Mouse (Mus musculus): ENCODE data around the gene Lcp2. TPM values are rescaled to one million over a fixed set of nuclear protein-coding genes. Genes with fewer than 3 reads are reported as not detected.

Gene Lcp2
- polyA plus RNA-seq, 1 experiment = 0.42 TPM

- no peaks in the 10 kb centered on the region for H3K4me1 ChIP-seq (ENCODE audit: control insufficient read depth, insufficient read depth, low read length)
- TF ChIP-seq CTCF (IDR thresholded peaks at IDR 0.05; ENCODE audit: borderline replicate concordance, insufficient read depth, low read length) (no peak), POLR2A (IDR thresholded peaks at IDR 0.05; ENCODE audit: low read depth, low read length) (no peak)
- H3K4me3 ChIP-seq (ENCODE audit: insufficient read depth, low read length) = no peak overlapping the region
- no peak overlapping the region for H3K27ac ChIP-seq (ENCODE audit: insufficient read depth, low read length)
Observed at GRCm38 (mm10) chr11:34040061-34040460, 6.7 kb upstream of the Lcp2 start.

- no peak overlapping the region for H3K4me3 ChIP-seq (ENCODE audit: insufficient read depth, low read length)
- TF ChIP-seq CTCF (IDR thresholded peaks at IDR 0.05; ENCODE audit: borderline replicate concordance, insufficient read depth, low read length) = no peak
- no peak for TF ChIP-seq POLR2A (IDR thresholded peaks at IDR 0.05; ENCODE audit: low read depth, low read length)
- no peaks in the 10 kb centered on the region for H3K4me1 ChIP-seq (ENCODE audit: control insufficient read depth, insufficient read depth, low read length)
- H3K27ac ChIP-seq (ENCODE audit: insufficient read depth, low read length) = no peak overlapping the region
Observed at GRCm38 (mm10) chr11:34042808-34043207, 3.9 kb upstream of the Lcp2 start.

- Histone ChIP-seq H3K27ac (ENCODE audit: insufficient read depth, low read length) (no peak overlapping the region), H3K4me3 (ENCODE audit: insufficient read depth, low read length) (no peak overlapping the region), H3K4me1 (ENCODE audit: control insufficient read depth, insufficient read depth, low read length) (no peaks in the 10 kb centered on the region)
- no peak for TF ChIP-seq POLR2A (IDR thresholded peaks at IDR 0.05; ENCODE audit: low read depth, low read length)
- TF ChIP-seq CTCF (IDR thresholded peaks at IDR 0.05; ENCODE audit: borderline replicate concordance, insufficient read depth, low read length) = no peak
Observed at GRCm38 (mm10) chr11:34047542-34047937, 820 bp downstream of the Lcp2 start.

- no peak for TF ChIP-seq POLR2A (IDR thresholded peaks at IDR 0.05; ENCODE audit: low read depth, low read length)
- TF ChIP-seq CTCF (IDR thresholded peaks at IDR 0.05; ENCODE audit: borderline replicate concordance, insufficient read depth, low read length) = no peak
- Histone ChIP-seq H3K4me1 (ENCODE audit: control insufficient read depth, insufficient read depth, low read length) (no peaks in the 10 kb centered on the region), H3K4me3 (ENCODE audit: insufficient read depth, low read length) (no peak overlapping the region), H3K27ac (ENCODE audit: insufficient read depth, low read length) (no peak overlapping the region)
Observed at GRCm38 (mm10) chr11:34048375-34049124, 1.8 kb downstream of the Lcp2 start.

- no peak overlapping the region for H3K4me3 ChIP-seq (ENCODE audit: insufficient read depth, low read length)
- no peak for TF ChIP-seq CTCF (IDR thresholded peaks at IDR 0.05; ENCODE audit: borderline replicate concordance, insufficient read depth, low read length)
- no peak for TF ChIP-seq POLR2A (IDR thresholded peaks at IDR 0.05; ENCODE audit: low read depth, low read length)
- no peak overlapping the region for H3K27ac ChIP-seq (ENCODE audit: insufficient read depth, low read length)
- H3K4me1 ChIP-seq (ENCODE audit: control insufficient read depth, insufficient read depth, low read length) = no peaks in the 10 kb centered on the region
Observed at GRCm38 (mm10) chr11:34049125-34049379, 2.3 kb downstream of the Lcp2 start.

- no peak for TF ChIP-seq POLR2A (IDR thresholded peaks at IDR 0.05; ENCODE audit: low read depth, low read length)
- no peak for TF ChIP-seq CTCF (IDR thresholded peaks at IDR 0.05; ENCODE audit: borderline replicate concordance, insufficient read depth, low read length)
- H3K4me3 ChIP-seq (ENCODE audit: insufficient read depth, low read length) = no peak overlapping the region
Observed at GRCm38 (mm10) chr11:34050063-34050462, 3.3 kb downstream of the Lcp2 start.

GRCm38 (mm10) chr11:34050643-34051042, 3.9 kb downstream of the Lcp2 start:
- H3K4me3 ChIP-seq (ENCODE audit: insufficient read depth, low read length) = no peak overlapping the region
- no peaks in the 10 kb centered on the region for H3K4me1 ChIP-seq (ENCODE audit: control insufficient read depth, insufficient read depth, low read length)
- no peak overlapping the region for H3K27ac ChIP-seq (ENCODE audit: insufficient read depth, low read length)
- TF ChIP-seq POLR2A (IDR thresholded peaks at IDR 0.05; ENCODE audit: low read depth, low read length) (no peak), CTCF (IDR thresholded peaks at IDR 0.05; ENCODE audit: borderline replicate concordance, insufficient read depth, low read length) (no peak)

More at GRCm38 (mm10) chr11:34050063-34050462, 3.3 kb downstream of the Lcp2 start:
- Histone ChIP-seq H3K27ac (ENCODE audit: insufficient read depth, low read length) (no peak overlapping the region), H3K4me1 (ENCODE audit: control insufficient read depth, insufficient read depth, low read length) (no peaks in the 10 kb centered on the region)

GRCm38 (mm10) chr11:34053031-34053818, 6.5 kb downstream of the Lcp2 start:
- Histone ChIP-seq H3K4me1 (ENCODE audit: control insufficient read depth, insufficient read depth, low read length) (no peaks in the 10 kb centered on the region), H3K27ac (ENCODE audit: insufficient read depth, low read length) (no peak overlapping the region), H3K4me3 (ENCODE audit: insufficient read depth, low read length) (no peak overlapping the region)
- TF ChIP-seq CTCF (IDR thresholded peaks at IDR 0.05; ENCODE audit: borderline replicate concordance, insufficient read depth, low read length) (no peak), POLR2A (IDR thresholded peaks at IDR 0.05; ENCODE audit: low read depth, low read length) (no peak)

GRCm38 (mm10) chr11:34054031-34054727, 7.5 kb downstream of the Lcp2 start:
- Histone ChIP-seq H3K4me1 (ENCODE audit: control insufficient read depth, insufficient read depth, low read length) (no peaks in the 10 kb centered on the region), H3K4me3 (ENCODE audit: insufficient read depth, low read length) (no peak overlapping the region), H3K27ac (ENCODE audit: insufficient read depth, low read length) (no peak overlapping the region)
- no peak for TF ChIP-seq POLR2A (IDR thresholded peaks at IDR 0.05; ENCODE audit: low read depth, low read length)
- no peak for TF ChIP-seq CTCF (IDR thresholded peaks at IDR 0.05; ENCODE audit: borderline replicate concordance, insufficient read depth, low read length)

GRCm38 (mm10) chr11:34056715-34057114, 10.0 kb downstream of the Lcp2 start:
- Histone ChIP-seq H3K27ac (ENCODE audit: insufficient read depth, low read length) (no peak overlapping the region), H3K4me1 (ENCODE audit: control insufficient read depth, insufficient read depth, low read length) (no peaks in the 10 kb centered on the region), H3K4me3 (ENCODE audit: insufficient read depth, low read length) (no peak overlapping the region)
- TF ChIP-seq POLR2A (IDR thresholded peaks at IDR 0.05; ENCODE audit: low read depth, low read length) (no peak), CTCF (IDR thresholded peaks at IDR 0.05; ENCODE audit: borderline replicate concordance, insufficient read depth, low read length) (no peak)

Measured in embryonic fibroblast, embryonic 13.5 days (primary cell).